Mouse (Mus musculus) kidney, postnatal 14 days (tissue): ENCODE measurements around the gene Slc39a11.
A peak's percentile ranks its signal among the peaks of the same experiment; 100 is the strongest.

Experiments used
- DNase-seq: peaks from one replicate; pipeline ENCODE4 v3.0.0; 2022; ENCODE audit warnings: mixed read lengths

The Slc39a11 gene

DNA sequence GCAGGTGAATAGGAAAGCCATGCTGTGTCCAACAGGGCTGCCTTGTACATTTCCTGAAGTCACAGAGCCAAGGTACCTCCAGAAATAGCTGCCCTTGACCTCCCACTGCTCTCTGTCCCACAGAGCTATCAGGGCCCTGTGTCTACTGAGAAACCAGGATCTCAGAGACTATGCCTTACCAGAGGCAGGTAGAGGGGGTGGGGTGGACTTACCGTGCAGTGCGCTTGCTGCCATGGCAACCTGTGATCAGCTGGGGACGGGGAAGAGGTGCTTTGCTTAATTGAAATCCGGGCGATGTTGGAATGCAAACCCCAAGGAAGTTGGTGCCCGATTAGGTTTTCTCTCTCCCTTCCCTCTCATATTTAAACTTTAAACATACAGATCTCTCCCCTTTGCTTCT lies 260.2 kb downstream of the Slc39a11 start:
- DNase-seq, result peak; percentile 10

DNA sequence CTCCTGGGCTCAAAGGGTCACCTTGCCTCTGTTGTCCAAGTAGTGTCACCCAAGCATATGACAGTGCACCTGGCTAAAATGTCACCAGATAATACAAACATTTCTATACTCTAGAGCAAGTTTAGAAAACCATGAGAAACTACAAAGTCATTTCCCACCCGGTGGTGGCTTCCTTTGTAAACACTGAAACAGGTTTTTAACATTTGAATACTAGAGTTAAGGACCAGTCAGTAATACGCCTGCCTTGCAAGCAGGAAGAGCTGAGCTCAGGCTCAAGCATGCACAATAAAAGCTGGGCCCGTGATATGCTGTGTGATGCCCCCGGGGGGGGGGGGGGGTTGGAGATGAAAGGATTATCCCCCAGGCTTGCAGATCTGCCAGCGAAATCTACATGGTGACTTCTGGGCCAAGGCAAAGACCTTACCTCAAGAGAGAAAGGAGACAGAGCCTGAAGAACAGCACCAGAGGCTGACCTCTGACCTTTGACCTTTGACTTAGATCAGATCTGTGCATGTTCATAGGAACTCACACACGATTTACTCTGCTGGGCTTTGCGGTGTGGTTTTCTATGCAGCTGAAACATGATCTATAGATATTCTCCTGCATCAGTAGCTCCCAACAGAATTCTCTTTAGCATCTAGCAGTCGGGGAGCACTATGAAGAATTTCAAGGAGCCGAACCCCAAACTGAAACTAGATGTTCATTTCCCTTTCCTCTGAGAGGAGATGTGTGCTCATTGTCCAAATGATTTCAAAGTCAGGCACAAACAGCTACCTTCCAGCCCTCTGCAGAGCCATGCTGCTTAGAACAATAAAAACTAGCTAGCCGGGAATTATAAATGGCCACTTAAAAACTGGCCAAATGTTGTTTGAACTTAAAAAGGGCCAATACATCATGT lies 267.0 kb downstream of the Slc39a11 start:
- no peak for DNase-seq

DNA sequence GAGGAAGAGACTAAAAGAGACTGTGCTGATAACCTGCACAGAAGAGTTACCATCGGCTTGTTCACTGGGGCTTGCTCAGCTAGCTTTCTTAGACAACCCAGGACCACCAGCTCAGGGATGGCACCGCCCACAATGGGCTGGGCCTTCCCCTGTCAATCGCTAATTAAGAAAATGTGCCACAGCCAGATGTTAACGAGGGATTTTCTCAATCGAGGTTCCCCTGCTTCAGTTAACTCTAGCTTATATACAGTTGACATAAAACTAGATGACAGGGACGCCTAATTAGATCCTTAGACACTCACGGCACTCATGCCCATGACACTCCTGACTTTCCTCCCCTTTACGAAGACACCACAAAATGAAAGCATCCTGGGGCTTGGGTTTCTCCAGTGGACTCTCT lies 268.3 kb downstream of the Slc39a11 start:
- DNase-seq, result no peak

DNA sequence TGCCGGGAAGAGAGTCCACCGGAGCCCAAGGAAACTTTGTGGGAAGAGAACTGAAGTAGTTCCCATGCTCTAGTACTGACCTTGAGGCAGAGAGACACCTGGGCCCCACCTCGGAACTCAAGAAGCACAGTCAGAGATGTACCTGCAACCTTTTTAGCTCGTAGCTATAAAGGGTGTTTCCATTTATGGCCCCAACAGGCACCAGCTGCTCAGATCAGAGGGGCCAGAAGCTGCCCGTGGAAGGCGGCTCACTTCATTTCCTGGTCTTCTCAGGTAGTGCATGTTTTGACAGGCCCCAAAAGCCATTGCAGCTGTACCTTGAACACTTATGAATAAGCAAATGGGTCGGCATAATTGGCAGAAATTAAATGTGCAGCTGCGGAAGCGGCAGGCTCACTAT lies 271.0 kb downstream of the Slc39a11 start:
- no peak for DNase-seq

DNA sequence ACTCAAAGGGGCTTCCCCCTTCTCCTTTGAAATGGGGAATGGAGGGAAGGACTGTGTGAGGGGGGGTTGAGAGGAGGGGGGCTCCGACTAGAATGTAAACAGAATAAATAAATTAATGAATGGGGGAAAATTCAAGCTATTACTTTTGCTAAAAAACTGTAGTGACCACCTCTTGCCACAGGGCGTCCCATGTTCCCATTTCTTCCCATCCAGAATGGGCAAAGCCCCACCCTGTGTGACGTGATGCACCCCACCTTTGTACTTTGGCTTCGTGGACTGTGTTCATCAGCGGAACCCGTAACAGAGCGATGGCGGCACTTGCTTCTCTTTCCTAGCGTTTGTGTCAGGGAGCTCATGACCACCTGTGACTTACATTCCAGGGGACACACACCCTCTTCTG lies 273.8 kb downstream of the Slc39a11 start:
- DNase-seq, result no peak

DNA sequence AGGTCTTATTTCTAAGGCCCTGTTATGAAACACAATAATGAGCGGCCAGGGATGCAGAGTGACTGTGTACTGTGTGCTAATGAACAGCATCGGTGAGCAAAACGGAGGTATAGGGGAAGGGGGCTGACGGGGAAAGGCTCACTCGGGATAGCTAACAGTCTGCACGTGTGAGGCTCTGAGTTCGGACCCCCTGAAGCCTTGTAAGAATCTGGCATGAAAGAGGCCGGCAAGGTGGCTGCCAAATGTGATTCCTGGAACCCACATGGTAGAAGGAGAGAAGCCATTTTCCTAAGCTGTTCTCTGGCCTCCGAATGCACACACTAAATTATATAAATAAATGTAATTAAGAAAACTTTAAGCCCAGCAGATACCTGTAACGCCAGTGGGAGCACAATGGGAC lies 276.0 kb downstream of the Slc39a11 start:
- no peak for DNase-seq

DNA sequence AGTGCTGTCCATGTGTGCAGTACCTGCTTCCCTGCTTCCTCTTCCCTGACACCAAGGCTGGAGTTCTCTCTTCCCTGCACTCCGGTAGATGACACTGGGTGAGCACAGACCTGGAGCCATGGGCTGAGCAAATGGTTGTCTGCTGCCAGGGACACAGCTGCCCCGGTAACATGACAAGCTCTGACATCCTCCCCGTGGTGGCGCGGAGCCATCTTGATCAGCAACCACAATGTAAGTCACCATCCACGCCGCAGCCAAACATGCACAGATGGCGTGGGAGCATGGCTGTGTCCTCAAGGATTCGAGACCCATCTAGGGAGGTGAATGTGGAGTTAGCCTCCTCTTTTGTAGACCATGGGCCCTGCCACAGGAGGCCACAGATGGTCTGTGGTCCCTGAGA lies 276.5 kb downstream of the Slc39a11 start:
- no peak for DNase-seq

DNA sequence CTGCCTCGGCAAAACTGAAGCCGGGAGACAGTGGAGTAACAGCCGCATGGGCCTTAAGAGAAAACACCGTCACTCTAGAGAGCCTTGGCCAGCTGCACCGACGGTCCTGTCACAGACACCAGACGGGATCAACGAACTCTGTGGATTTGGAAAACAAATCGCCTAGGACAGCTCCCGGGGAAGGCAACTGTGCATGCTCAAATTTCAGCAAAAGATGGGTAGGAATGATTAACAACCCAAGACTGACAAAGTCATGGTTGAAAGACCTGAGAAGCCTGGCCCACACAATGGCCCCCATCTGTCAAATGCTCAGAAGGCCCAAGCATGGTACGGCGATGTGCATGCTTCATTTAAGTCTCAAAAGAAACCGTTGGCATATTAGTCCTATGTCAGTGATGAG lies 281.8 kb downstream of the Slc39a11 start:
- peak; percentile 15 for DNase-seq

DNA sequence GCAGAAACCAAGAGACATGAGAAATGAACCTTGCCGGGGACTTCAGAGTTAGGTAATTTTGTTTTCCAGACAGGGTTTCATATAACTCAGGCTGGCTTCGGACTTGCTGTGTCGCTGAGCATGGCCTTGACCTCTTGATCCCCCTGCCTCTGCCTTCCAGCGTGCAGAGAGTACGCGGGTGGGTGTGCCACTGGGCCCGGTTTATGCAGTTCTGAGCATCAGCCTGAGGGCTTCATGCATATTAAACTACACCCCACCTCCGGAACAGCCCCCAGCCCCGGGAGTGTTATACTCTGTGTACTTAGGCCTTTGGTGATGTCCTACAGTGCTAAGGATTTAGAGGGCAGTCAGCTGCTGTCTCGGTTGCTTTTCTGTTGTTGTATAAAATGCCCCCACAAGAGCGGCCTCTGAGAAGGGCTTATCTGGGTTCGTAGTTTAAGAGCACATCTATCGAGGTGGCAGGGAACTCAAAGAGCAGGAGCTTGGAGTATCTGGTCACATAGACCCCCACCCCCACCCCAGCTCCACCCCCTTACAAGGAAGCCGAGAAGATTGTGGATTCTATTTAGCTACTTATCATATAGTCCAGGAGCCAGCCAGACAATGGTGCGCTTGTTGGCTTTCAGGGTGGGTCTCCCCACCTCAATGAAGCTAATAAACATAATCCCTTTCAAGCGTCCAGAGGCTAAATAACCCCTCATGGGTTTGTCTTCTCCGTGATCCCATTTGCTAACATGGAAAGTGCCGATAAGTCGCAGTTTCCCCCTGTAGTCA lies 283.4 kb downstream of the Slc39a11 start:
- peak; percentile 7 for DNase-seq

DNA sequence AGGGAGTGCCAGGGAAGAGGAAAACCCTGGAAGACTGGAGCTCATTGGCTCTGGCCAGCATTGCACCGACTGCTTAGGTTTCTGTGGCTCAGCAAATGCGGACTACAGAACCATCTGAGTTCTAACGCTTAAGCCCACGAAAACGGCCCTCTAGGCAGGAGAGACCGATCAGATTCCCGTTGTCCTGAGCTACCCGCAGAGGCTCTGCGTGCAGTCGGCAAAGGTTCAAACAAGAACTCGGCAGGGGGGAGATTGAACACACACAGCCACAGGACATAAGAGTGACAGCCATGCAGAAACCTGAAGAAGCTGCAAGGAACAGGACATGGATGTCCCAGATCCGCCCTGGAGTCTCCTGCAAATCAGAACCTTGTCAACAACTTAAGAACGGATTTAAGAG lies 286.1 kb downstream of the Slc39a11 start:
- DNase-seq, result no peak

DNA sequence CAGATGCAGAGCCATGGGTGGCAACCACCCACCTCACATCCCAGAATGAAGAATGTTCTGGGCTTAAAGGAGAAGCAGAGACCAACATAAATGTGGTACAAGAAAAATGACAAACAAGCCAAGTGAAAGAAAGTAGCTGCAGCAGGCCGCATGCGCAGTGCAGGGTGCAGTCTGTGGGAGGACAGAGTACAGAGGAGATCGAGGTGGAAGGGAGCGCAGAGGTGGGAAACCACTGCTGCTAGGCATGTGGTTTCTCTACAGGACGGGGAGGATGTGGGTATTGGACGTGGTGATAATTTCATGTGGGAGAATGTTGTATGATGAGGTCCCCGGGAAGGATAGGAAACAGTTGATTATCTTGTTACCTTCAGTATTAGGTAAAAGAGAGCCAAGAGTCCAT lies 287.3 kb downstream of the Slc39a11 start:
- no peak for DNase-seq

DNA sequence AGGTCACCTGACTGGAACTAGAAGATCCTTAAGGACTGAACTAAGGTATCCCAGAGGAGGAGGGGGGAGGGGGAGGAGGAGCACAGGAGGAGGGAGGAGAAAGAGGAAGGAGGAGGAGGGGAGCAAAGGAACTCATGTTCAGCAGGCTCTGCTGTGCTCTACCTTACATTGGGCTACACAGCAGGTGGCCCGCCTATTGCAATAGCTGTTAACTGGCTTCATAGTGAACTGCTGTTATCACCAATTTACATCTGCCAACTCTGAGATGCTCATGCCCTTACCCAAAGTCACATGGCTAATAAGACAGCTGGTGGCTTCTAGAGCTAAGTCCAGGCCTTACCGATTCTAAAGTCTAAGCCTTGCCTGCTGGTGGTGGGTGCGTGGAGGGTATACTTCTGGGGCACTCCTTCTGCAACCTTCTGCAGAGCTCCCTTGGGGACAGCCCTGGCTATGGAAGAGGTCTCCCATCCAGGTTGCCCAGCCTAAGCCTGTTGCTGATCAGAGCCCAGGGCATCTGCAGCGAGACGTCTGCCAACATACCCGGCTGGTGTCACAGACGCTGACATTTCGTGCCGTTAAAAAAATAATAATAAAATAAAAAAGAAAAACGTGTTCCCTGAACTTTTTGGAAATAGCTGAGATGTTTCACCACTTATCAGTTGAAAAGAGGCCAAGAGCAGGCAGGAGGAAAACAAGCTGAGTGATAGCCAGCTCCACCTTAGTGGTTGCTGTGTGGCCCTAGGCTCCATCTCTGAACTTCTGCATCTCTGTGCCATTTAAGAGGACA lies 289.6 kb downstream of the Slc39a11 start:
- no peak for DNase-seq

DNA sequence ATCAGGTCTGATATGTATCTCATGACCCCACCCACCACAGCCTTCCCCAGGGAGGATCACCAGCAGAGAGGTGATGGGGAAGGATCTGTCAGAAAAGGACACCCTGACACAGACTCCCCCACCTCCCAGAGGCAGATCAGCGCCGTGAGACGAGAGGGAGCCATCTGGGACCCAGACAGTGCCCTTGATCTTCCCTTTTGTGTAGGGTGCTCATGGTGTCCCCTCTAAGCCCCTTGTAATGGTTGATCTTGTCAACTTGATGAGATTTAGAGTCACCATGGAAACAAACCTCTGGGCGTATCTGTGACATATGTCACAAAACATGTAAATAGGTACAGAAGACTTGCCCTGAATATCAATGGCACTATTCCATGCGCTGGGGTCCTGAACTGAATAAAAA lies 293.9 kb downstream of the Slc39a11 start:
- DNase-seq, result no peak

DNA sequence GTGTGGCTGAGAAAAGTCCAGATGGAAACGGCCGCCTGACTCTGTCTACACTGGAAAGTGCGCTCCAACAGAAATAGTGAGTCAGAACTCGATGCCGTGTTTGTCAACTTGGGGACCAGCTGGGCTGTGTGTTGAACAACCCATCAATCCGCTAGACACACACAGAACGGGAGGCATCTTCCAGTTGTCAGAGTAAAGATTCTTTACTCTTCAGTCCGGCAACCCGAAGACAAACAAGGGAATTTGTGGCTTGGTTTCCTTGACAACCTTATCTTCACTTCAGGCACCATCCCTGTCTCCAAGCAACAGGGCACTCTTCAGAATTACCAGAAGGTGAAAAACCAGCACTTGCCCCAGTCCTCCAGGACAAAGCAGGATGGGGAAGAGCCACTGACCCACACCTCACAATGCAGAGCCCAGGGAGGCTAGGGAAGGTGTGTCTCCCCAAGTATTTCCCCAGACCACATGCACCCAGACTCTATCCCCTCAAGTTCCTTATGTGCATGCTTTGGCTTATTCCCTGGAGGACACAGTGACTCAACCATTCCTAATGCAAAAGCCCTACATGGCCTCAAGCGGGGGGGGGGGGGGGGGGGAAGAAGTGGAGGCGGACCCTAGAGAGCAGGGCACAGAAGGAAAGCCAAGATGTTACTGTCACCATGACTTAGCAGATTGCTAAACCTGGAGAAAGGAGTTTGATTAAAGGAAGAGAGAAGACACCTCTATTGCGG lies 297.6 kb downstream of the Slc39a11 start:
- no peak for DNase-seq

DNA sequence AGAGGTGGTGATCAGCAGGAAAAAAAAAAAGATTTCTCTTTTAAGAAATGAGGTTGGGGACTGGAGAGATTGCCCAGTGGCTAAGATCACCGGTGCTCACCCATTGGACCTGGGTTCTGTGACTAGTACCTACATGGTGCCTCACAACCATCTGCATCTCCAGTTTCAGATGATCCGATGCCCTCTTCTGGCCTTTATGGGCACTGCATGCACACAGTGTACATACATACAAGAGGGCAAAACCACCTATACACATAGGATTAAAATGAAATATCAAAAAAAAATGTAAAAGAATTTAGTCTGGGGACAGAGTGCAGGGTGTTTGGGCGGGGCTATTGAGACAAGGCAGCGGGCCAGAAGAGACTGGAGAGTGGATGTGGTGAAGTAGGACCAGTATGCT lies 299.3 kb downstream of the Slc39a11 start:
- no peak for DNase-seq

DNA sequence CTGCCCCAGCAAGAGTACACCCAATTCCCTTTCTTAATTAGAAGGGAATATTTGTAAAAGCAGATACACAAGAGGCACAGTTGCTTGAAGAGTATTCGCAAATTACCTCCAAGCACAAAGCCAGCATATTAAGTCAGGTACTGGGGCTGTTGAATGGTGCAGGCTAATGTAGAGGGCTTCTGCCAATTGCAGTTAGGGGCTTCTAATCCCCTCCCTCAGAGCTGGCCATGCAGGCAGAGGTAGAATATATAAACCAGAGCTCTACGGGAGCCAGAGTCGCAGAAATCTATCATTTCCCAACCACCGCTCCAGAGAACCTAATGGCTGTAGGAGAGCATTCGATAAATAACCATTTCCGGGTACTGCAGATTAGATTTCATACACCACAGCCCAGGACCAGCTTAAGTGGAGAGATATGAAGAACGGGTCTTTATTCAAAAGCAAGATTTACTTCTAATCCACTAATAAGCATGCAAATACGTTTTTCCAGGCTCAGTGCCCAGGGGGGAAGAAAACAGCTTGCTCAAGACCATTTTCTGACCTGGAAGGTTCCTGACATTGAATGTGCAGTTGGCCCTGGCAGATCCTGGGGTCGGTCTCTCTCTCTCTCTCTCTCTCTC lies 302.9 kb downstream of the Slc39a11 start:
- no peak for DNase-seq

DNA sequence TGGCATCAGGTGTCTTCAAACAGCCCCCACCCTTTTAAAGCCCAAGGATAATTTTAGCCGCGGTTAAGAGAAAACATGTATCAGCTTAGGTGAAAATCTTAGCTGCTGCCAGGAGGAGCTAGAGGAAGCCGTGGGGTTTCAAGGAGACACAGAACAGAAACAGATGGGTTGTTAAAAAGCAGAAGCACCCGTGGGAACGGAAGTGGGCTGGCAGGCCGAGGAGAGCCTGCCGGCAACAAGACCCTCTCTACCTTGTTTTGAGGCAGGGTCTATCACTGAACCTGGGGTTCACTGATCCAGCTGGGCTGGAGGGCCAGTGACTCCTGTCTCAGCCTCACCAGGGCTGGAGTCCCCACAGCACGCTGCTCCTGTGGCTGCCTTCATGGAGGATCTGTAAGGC lies 310.1 kb downstream of the Slc39a11 start:
- no peak for DNase-seq

DNA sequence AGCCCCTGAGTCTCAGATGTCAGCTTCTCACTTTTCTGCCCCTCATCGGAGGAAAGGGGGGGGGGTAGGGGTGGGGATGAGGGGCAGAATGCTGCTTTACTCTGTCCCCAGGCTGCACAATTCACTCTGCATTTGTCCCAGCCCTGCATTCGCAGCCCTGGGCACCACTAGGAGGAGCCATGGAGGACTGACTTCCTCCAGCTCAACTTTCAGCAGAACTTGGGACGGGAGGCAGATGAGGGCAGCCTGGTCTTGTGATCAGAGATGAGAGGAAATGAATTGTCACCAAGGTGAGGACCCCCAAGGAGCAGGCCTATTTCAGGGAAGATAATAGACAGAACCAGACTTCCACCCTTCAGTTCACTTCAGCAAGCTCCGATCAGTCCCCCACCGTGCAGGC lies 311.3 kb downstream of the Slc39a11 start:
- no peak for DNase-seq

DNA sequence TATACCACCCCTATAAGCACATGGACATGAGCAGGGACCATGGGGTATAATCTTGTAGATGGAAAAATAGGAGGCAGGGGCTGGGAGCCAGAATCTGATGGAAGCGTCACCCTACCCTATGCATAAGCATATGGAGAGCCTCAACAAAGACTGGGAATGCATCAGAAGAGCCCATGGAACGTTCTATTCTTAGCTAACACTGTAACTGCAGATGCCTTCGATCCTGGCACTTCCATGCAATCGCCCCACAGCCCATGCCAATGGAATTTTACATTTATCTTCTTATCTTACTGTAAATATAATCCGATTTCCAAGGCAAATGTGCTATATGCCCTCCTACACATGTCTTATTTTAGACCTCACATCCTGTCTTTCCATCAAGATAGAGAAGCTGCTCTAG lies 314.2 kb downstream of the Slc39a11 start:
- no peak for DNase-seq

DNA sequence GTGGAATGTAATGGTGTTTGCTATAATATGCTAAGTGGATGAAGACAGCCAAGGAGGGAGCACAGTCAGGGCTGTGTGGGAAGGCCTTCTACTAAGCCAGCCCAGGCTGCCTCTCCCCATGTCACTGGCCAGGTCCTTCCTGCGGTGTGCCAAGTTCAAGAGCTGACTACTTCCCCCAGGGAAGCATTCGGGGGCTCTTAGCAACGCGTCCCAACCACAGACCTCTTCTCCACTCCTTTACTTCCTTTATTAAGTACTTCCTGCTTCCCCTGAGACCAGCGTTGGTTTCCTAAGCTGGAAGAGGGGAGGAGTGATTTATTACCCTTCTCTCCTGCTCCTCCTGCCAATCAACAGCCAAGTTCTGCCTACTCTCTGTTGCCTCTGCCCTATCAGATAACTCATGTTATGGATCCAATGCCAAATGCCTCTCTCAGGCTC lies 315.4 kb downstream of the Slc39a11 start:
- DNase-seq, result peak; percentile 5

DNA sequence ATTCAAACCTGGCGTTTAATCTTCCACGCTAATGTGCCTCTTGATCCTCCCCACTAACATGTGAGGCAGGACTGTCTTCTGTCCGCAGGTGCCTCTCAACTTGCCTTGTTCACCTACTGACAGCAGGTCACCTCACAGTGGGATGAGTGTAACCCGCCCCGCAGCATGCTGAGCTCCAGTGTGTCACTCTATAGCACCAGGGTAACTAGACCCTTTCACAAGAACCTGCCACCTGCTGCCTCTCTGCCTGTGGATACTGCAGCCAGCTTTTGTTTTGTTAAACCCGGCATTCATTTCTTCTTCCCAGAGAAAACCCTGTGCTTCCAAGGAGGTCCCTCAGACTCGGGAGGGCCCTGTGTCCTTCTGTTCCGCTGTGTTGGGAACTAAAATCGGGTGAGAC lies 316.3 kb downstream of the Slc39a11 start:
- no peak for DNase-seq

DNA sequence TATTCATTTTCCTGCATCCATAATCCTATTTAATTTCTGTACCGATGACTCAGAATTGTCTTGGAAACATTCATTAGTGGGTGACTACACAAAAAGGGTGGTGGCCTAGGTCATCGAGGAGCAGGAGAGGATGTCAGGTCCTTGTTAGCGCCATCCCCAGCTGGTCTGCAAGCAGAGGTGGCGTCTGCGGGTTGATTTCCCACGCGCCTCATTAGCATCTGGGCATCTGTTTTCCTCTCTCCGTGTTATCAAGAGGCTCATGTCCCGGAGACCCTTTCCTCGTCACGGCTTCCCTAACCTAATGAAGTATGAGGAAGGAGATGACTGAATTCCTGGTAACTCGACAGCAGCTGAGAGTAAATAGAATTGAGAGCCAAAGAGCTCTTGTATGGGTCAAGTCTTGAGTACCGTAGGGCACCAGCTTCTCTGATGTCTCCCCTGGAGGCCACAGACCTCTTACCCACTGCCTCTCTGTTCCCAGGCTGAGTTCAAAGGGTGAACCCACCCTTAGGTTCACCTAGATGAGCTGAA lies 319.8 kb downstream of the Slc39a11 start:
- DNase-seq, result no peak
